Mouse (Mus musculus) cerebellum, adult (tissue): ENCODE measurements around the gene Cpsf4.
"Not testable (repeated sequence)": the region's sequence is repeated elsewhere in the genome, so short reads cannot be mapped to it uniquely, and the experiment has no call there.

ENCODE experiments used
- ATAC-seq: cut with Nextera tagmentation; 2 replicates; pipeline ENCODE4 v1.9.2; 2017; ENCODE audit warnings: mild to moderate bottlenecking, moderate library complexity, mixed read lengths; ENCODE audit not compliant: insufficient number of reproducible peaks, low FRiP score, low TSS enrichment

Cpsf4 gene

GRCm38 (mm10) chr5:145218206-145218605 lies 51.2 kb downstream of the Cpsf4 start:
- no peak for ATAC-seq

DNA sequence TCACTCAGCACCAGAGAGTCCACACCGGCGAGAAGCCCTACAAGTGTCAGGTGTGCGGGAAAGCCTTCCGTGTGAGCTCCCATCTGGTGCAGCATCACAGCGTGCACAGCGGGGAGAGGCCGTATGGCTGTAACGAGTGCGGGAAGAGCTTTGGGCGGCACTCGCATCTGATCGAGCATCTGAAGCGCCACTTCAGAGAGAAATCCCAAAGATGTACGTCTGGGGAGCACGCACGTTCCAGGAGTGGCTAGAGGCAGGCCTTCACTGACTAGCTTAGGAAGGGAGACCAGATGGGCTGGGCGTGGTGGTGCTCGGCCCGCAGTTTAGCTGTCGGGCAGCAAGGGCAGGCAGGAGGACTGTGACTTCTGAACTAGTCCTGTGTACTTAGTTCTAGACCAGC lies 51.7 kb downstream of the Cpsf4 start:
- ATAC-seq = no peak

DNA sequence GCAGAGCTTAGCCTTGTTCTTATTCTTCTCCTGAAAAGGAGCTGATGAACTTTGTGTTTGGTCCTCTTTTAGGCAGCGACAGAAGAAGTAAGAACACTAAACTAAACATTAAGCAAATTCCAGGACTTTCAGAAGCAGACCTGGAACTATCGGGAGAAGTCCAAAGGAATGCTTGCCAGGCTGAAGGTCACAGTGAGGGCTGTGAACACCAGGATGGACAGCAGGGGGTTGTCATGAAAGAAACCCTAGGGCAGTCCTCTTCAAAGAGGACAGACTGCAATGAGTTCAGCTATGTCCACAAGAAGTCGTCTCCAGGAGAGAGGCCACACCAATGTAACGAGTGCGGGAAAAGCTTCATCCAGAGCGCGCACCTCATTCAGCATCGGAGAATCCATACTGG lies 53.0 kb downstream of the Cpsf4 start:
- ATAC-seq = no peak

GRCm38 (mm10) chr5:145222840-145223239 lies 55.8 kb downstream of the Cpsf4 start:
- no peak for ATAC-seq

DNA sequence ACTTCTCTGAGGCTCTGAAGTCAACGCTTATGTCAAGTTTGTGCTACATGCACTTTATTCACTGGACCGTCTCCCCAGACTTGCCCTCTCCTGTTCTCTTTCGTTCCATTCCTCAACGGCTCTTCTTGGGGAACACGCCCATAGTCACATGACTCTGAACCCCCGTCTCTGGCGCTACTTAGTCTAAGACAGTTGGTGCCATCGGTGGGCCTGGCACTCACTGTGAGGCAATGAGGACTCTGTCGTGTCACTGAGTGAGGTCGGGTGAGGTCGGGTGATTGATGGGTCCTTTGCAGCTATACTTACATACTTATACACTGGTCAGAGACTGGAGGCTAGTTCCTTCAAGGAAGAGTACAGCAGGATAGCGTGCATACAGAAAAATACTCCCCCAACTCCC lies 56.4 kb downstream of the Cpsf4 start:
- no peak for ATAC-seq

DNA sequence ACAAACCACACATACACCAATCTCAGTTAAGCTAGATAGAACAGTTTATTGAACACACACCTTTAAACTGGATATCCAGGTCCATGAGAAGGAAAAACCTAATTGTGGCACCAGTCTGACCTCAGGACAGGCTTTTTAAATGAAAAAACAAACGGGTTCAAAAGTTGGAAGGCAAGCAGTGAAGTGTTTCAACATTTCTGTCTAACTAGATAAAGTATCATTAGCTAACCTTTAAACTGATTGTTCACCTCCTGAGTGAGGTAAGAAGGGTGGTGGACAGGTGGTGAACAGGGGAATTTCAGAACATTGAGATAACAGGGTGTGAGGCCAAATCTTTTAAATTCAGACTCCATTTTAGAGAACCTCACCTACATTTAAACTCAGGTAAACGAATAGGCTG lies 59.4 kb downstream of the Cpsf4 start:
- ATAC-seq = no peak

- ATAC-seq = not testable (repeated sequence)
Observed at GRCm38 (mm10) chr5:145229283-145229682, 62.3 kb downstream of the Cpsf4 start.

DNA sequence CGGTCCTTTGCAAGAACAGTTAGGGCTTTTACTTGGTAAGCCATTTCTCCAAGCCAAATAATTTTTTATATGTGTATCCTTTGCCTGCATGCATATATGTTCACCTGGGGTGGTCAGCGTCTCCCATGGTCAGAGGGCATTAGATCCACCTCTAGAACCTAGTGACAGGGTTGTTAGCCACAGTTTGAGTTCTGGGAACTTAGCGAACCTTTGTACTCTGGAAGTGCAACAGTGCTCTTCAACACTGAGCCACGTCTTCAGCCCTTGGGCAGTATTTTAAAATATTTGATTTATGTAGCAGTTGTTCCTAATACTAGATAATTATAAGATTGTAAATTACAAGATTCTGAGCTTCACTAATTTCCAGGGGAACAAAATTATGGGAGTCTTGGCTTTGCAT lies 63.6 kb downstream of the Cpsf4 start:
- no peak for ATAC-seq

DNA sequence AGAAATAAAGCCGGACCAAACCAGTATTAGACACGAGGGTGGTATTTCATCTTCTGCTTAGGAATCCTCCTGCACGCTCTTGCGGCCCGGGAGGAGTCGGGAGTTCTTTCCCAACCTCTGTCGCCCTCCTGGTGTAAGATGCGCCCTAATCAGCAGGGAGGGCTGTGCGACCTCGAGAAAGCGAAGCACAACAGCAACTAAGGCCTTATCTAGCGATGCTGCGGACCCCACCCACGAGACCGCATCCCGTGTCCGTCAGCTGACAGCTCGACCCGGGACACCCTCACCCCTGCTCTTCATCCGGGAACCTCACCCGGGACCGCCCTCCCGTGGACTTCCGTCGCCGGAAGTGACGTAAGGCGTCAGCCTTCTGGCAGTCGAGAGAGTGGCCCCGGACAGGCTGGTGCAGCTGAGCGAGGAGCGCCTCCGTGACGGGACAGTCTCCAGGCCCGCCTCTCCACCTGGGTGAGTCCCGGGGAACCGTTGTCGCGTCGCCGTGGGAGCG lies 64.4 kb downstream of the Cpsf4 start, which contains the start of gene Zfp655:
Zfp655 (plus strand) TSS at position 349 of the 505 bp plus-strand sequence.
- peak; percentile 96 for ATAC-seq
